Mouse (Mus musculus): ENCODE results near the gene Tenm4. TPM values are rescaled to one million over a fixed set of nuclear protein-coding genes. Genes with fewer than 3 reads are reported as not detected.
A peak's percentile ranks its signal among the peaks of the same experiment; 100 is the strongest.

Gene Tenm4
- total and polyA plus RNA-seq, 3 experiments, result 0.03 to 0.26 (median 0.04) TPM

- Histone ChIP-seq H3K9me3 (replicated peaks; ENCODE audit: low read length) (peaks cover 4% of the 10 kb centered on the region), H3K27ac (ENCODE audit: insufficient read depth, low read depth) (no peak overlapping the region), H3K27me3 (replicated peaks) (no peaks in the 10 kb centered on the region), H3K4me2 (ENCODE audit: insufficient read depth, low read depth, poor library complexity, severe bottlenecking) (peak overlapping the region; percentile 61), H3K4me1 (ENCODE audit: control insufficient read depth in 1 of 2, insufficient read depth in 2 of 2) (peaks cover 18 to 59% of the 10 kb centered on the region in 2 experiments), H3K9ac (ENCODE audit: insufficient read depth, low read depth) (peak overlapping the region; percentile 47), H3K79me2 (replicated peaks; ENCODE audit: control insufficient read depth, extremely low read depth, insufficient read depth, poor library complexity, severe bottlenecking) (no peaks in the 10 kb centered on the region), H3K4me3 (replicated peaks in 1 of 3; ENCODE audit: low read depth in 2 of 3, low read length in 2 of 3, poor library complexity in 1 of 3) (no peak overlapping the region), H3K36me3 (replicated peaks in 1 of 2; ENCODE audit: control insufficient read depth in 1 of 2, insufficient read depth in 1 of 2, low read length in 1 of 2) (no peaks in the 10 kb centered on the region)
- dilution Hi-C loops (cut with MboI; ENCODE audit: extremely low pct_ligation_motif_present, extremely low pct_unique_long_range_greater_than_20kb, low sequenced_read_pairs), result no loop called here
- in situ Hi-C loops (cut with MboI; ENCODE audit: low pct_ligation_motif_present, low pct_unique_long_range_greater_than_20kb, low sequenced_read_pairs), result no loop called here
- no peak for DNase-seq (ENCODE audit: extremely low read depth)
- no peak for TF ChIP-seq MYC (IDR thresholded peaks at IDR 0.05; ENCODE audit: low read depth, low read length)
- TF ChIP-seq ELF1 (IDR thresholded peaks at IDR 0.05; ENCODE audit: low read depth, low read length), result 0 out of 2 replicates have a peak, but pooled peaks have one; percentile 30
Measured at GRCm38 (mm10) chr7:96818236-96818916, 647.3 kb downstream of the Tenm4 start.

- dilution Hi-C loops (cut with MboI; ENCODE audit: extremely low pct_ligation_motif_present, extremely low pct_unique_long_range_greater_than_20kb, low sequenced_read_pairs) (no loop called here), in situ Hi-C loops (cut with MboI; ENCODE audit: low pct_ligation_motif_present, low pct_unique_long_range_greater_than_20kb, low sequenced_read_pairs) (no loop called here)
- peaks cover 4% of the 10 kb centered on the region for H3K9me3 ChIP-seq (replicated peaks; ENCODE audit: low read length)
- no peak overlapping the region for H3K4me3 ChIP-seq (replicated peaks in 1 of 3; ENCODE audit: low read depth in 2 of 3, low read length in 2 of 3, poor library complexity in 1 of 3)
- H3K27ac ChIP-seq (ENCODE audit: insufficient read depth, low read depth), result no peak overlapping the region
- H3K9ac ChIP-seq (ENCODE audit: insufficient read depth, low read depth), result no peak overlapping the region
- no peaks in the 10 kb centered on the region for H3K27me3 ChIP-seq (replicated peaks)
- H3K36me3 ChIP-seq (replicated peaks in 1 of 2; ENCODE audit: control insufficient read depth in 1 of 2, insufficient read depth in 1 of 2, low read length in 1 of 2), result no peaks in the 10 kb centered on the region
- no peak for DNase-seq (ENCODE audit: extremely low read depth)
- no peaks in the 10 kb centered on the region for H3K79me2 ChIP-seq (replicated peaks; ENCODE audit: control insufficient read depth, extremely low read depth, insufficient read depth, poor library complexity, severe bottlenecking)
- no peak for TF ChIP-seq JUN (IDR thresholded peaks at IDR 0.05; ENCODE audit: insufficient read depth, low read depth, low read length)
- TF ChIP-seq SMC3 (IDR thresholded peaks at IDR 0.05; ENCODE audit: low read depth, low read length), result no peak
- TF ChIP-seq CHD1 (IDR thresholded peaks at IDR 0.05; ENCODE audit: low read depth, low read length), result no peak
- TF ChIP-seq MAFK (IDR thresholded peaks at IDR 0.05; ENCODE audit: insufficient replicate concordance, low read length), result no peak
- no peak for TF ChIP-seq TBP (conservative IDR thresholded peaks at IDR 0.05; ENCODE audit: low read depth, low read length)
- no peak for TF ChIP-seq BHLHE40 (IDR thresholded peaks at IDR 0.05; ENCODE audit: low read depth, low read length)
- TF ChIP-seq PAX5 (IDR thresholded peaks at IDR 0.05; ENCODE audit: low read length), result no peak
- TF ChIP-seq MAX (IDR thresholded peaks at IDR 0.05; ENCODE audit: low read length), result no peak
- no peak for TF ChIP-seq SIN3A (IDR thresholded peaks at IDR 0.05; ENCODE audit: low read length)
- no peak for TF ChIP-seq USF1 (IDR thresholded peaks at IDR 0.05; ENCODE audit: low read depth, low read length)
- no peak for TF ChIP-seq USF2 (conservative IDR thresholded peaks at IDR 0.05; ENCODE audit: low read depth, low read length)
- no peak for TF ChIP-seq NELFE (IDR thresholded peaks at IDR 0.05; ENCODE audit: low read depth, low read length)
- no peak for TF ChIP-seq UBTF (IDR thresholded peaks at IDR 0.05; ENCODE audit: low read depth, low read length)
- H3K4me2 ChIP-seq (ENCODE audit: insufficient read depth, low read depth, poor library complexity, severe bottlenecking), result no peak overlapping the region
- peaks cover 14 to 48% of the 10 kb centered on the region in 2 experiments for H3K4me1 ChIP-seq (ENCODE audit: control insufficient read depth in 1 of 2, insufficient read depth in 2 of 2)
Measured at GRCm38 (mm10) chr7:96819538-96819937, 648.5 kb downstream of the Tenm4 start.

Data from CH12.LX (cell line).